Comparison of ENCODE assay signal across 25 mouse cellular contexts in the genomic region with DNA sequence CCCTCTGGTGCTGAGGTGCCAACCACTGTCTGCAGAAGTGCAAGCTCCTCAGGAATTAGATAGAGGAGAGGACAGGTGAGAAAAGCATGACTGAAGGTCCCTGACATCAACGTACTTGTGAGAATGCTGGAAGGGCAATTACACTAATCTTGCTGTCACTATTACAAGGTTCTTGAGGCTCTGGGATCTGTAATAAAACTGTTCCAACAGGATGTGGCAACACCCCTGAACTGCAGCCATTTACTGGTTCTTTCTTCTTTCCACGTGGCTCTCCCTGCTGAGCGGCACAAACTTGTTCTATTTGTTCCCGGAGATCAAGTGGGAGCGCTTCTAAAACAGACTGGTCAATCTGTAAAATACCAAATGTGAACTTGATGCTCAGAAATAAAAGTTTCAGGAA. TPM values are rescaled to one million over a fixed set of nuclear protein-coding genes. Genes with fewer than 3 reads are reported as not detected.
A peak's percentile ranks its signal among the peaks of the same experiment; 100 is the strongest.
DNase-seq lines count a peak whose midpoint lies in the region; ATAC-seq and TF ChIP-seq lines count a peak whose summit lies in the region.
"Had no signal": no experiment of that assay in that cellular context is flagged by ENCODE, and none has a peak within 500 bp of the region (broad histone marks: within the 10 kb centered on the region; RNA-seq: fewer than 3 reads in every experiment).

No protein-coding gene starts in this region.

- H3K4me1 ChIP-seq in intestine, embryonic 16.5 days (ENCODE audit: control insufficient read depth, insufficient read depth, low read length) = no peaks in the 10 kb centered on the region
- no peaks in the 10 kb centered on the region for H3K4me1 ChIP-seq in intestine, embryonic 15.5 days (replicated peaks)
- no peaks in the 10 kb centered on the region for H3K4me1 ChIP-seq in CH12.LX (ENCODE audit: control insufficient read depth in 1 of 2, insufficient read depth in 2 of 2)
- H3K4me1 ChIP-seq: heart, embryonic 15.5 days; hindbrain, embryonic 10.5 days; hindbrain, embryonic 13.5 days had no signal

- no peak for TF ChIP-seq EP300 in CH12.LX (IDR thresholded peaks at IDR 0.05; ENCODE audit: low read length)

- H3K27ac ChIP-seq in intestine, embryonic 16.5 days (ENCODE audit: low read length) = no peak overlapping the region
- no peak overlapping the region for H3K27ac ChIP-seq in intestine, embryonic 15.5 days
- H3K27ac ChIP-seq in CH12.LX (ENCODE audit: insufficient read depth, low read depth) = no peak overlapping the region
- H3K27ac ChIP-seq: heart, embryonic 15.5 days; hindbrain, embryonic 10.5 days; hindbrain, embryonic 13.5 days had no signal

- 74% methylated on average over 5 of the region's 5 CpGs for WGBS in intestine, embryonic 16.5 days
- WGBS in intestine, embryonic 15.5 days = 75% methylated on average over 5 of the region's 5 CpGs

- H3K36me3 ChIP-seq in intestine, embryonic 16.5 days (ENCODE audit: control insufficient read depth, insufficient read depth, low read length) = peaks cover 15% of the 10 kb centered on the region
- peaks cover 32% of the 10 kb centered on the region for H3K36me3 ChIP-seq in intestine, embryonic 15.5 days
- H3K36me3 ChIP-seq in CH12.LX (replicated peaks in 1 of 2; ENCODE audit: control insufficient read depth in 1 of 2, insufficient read depth in 1 of 2, low read length in 1 of 2) = peaks cover 66 to 93% of the 10 kb centered on the region in 2 experiments

- no peaks in the 10 kb centered on the region for H3K27me3 ChIP-seq in intestine, embryonic 16.5 days (replicated peaks; ENCODE audit: control insufficient read depth, insufficient read depth, low read length)
- H3K27me3 ChIP-seq in intestine, embryonic 15.5 days (replicated peaks) = no peaks in the 10 kb centered on the region
- H3K27me3 ChIP-seq in CH12.LX (replicated peaks) = no peaks in the 10 kb centered on the region
- H3K27me3 ChIP-seq: heart, embryonic 15.5 days; hindbrain, embryonic 13.5 days; Patski had no signal

- H3K9me3 ChIP-seq in intestine, embryonic 16.5 days (ENCODE audit: control insufficient read depth, low read length) = no peaks in the 10 kb centered on the region
- no peaks in the 10 kb centered on the region for H3K9me3 ChIP-seq in intestine, embryonic 15.5 days
- no peaks in the 10 kb centered on the region for H3K9me3 ChIP-seq in CH12.LX (replicated peaks; ENCODE audit: low read length)
- H3K9me3 ChIP-seq: G1E; heart, embryonic 15.5 days; hindbrain, embryonic 10.5 days; hindbrain, embryonic 13.5 days had no signal

- H3K9ac ChIP-seq in intestine, embryonic 16.5 days (ENCODE audit: low read depth, low read length) = no peak overlapping the region
- no peak overlapping the region for H3K9ac ChIP-seq in intestine, embryonic 15.5 days
- H3K9ac ChIP-seq in CH12.LX (ENCODE audit: insufficient read depth, low read depth) = no peak overlapping the region
- H3K9ac ChIP-seq: forebrain, postnatal 0 days; heart, embryonic 15.5 days; hindbrain, embryonic 13.5 days had no signal

- ATAC-seq in intestine, embryonic 16.5 days = peak; percentile 65
- ATAC-seq in intestine, embryonic 15.5 days = no peak
- ATAC-seq: forebrain, embryonic 14.5 days; forebrain, postnatal 0 days; hindbrain, embryonic 16.5 days; Patski had no signal

- H3K79me2 ChIP-seq in CH12.LX (replicated peaks; ENCODE audit: control insufficient read depth, extremely low read depth, insufficient read depth, poor library complexity, severe bottlenecking) = no peaks in the 10 kb centered on the region

- in situ Hi-C loops in CH12.LX (cut with MboI; ENCODE audit: low pct_ligation_motif_present, low pct_unique_long_range_greater_than_20kb, low sequenced_read_pairs) = no loop called here

- no peak overlapping the region for H3K4me3 ChIP-seq in intestine, embryonic 16.5 days (ENCODE audit: low read length)
- H3K4me3 ChIP-seq in intestine, embryonic 15.5 days (replicated peaks) = no peak overlapping the region
- no peak overlapping the region for H3K4me3 ChIP-seq in CH12.LX (replicated peaks in 1 of 3; ENCODE audit: low read depth in 2 of 3, low read length in 2 of 3, poor library complexity in 1 of 3)
- H3K4me3 ChIP-seq: heart, embryonic 15.5 days; hindbrain, embryonic 10.5 days; hindbrain, embryonic 13.5 days had no signal

- TF ChIP-seq POLR2A in CH12.LX (IDR thresholded peaks at IDR 0.05; ENCODE audit: low read depth, low read length) = no peak

- TF ChIP-seq RAD21 in CH12.LX (IDR thresholded peaks at IDR 0.05; ENCODE audit: low read depth, low read length) = no peak

- no peak overlapping the region for H3K4me2 ChIP-seq in intestine, embryonic 16.5 days (ENCODE audit: low read depth, low read length)
- H3K4me2 ChIP-seq in intestine, embryonic 15.5 days (replicated peaks) = no peak overlapping the region
- no peak overlapping the region for H3K4me2 ChIP-seq in CH12.LX (ENCODE audit: insufficient read depth, low read depth, poor library complexity, severe bottlenecking)
- H3K4me2 ChIP-seq: heart, embryonic 11.5 days; heart, embryonic 15.5 days; hindbrain, embryonic 13.5 days had no signal

- TF ChIP-seq CTCF in CH12.LX (conservative IDR thresholded peaks at IDR 0.05 in 1 of 2, IDR thresholded peaks at IDR 0.05 in 1 of 2; ENCODE audit: low read depth in 2 of 2, low read length in 2 of 2) = no peak

- dilution Hi-C loops in CH12.LX (cut with MboI; ENCODE audit: extremely low pct_ligation_motif_present, extremely low pct_unique_long_range_greater_than_20kb, low sequenced_read_pairs) = no loop called here

- peak; percentile 33 for DNase-seq in adrenal gland, adult 2 months
- no peak for DNase-seq in adrenal gland, adult 18-20 months (ENCODE audit: low spot score in 2 of 2)
- no peak for DNase-seq in CH12.LX (ENCODE audit: extremely low read depth)
- DNase-seq in fat pad, adult 2 months (ENCODE audit: extremely low read depth, low read depth, low spot score) = peak; percentile 67
- DNase-seq in frontal cortex, postnatal 36 days (ENCODE audit: low spot score in 2 of 2) = no peak
- no peak for DNase-seq in testis, postnatal 14 days (ENCODE audit: low spot score)
- DNase-seq: cerebellum, adult 18-20 months; cerebellum, adult 9-10 months; cerebellum, postnatal 14 days; forebrain, postnatal 0 days; gastrocnemius, postnatal 25 days; heart, postnatal 10 days; heart, postnatal 36 days; kidney, adult 11 months; kidney, adult 8-10 months had no signal

TF ChIP-seq in CH12.LX, 34 proteins besides CTCF, POLR2A, EP300 and RAD21:
- TF ChIP-seq JUN (IDR thresholded peaks at IDR 0.05; ENCODE audit: insufficient read depth, low read depth, low read length) (no peak), RCOR1 (conservative IDR thresholded peaks at IDR 0.05; ENCODE audit: low read depth, low read length) (no peak), MAX (IDR thresholded peaks at IDR 0.05; ENCODE audit: low read length) (no peak), E2F4 (IDR thresholded peaks at IDR 0.05; ENCODE audit: insufficient replicate concordance, low read depth, low read length) (no peak), POLR2AphosphoS2 (IDR thresholded peaks at IDR 0.05; ENCODE audit: low read depth, low read length) (peak; percentile 45; the same call in 1 of the 2 replicates), ETS1 (conservative IDR thresholded peaks at IDR 0.05; ENCODE audit: low read depth, low read length) (no peak), ZMIZ1 (IDR thresholded peaks at IDR 0.05; ENCODE audit: low read depth, low read length) (no peak), NRF1 (IDR thresholded peaks at IDR 0.05; ENCODE audit: low read depth, low read length) (no peak)

RNA-seq across cellular contexts. Expression of a gene that starts 57.4 kb away (rescaled TPM):
- total RNA-seq in adrenal gland, adult 2 months (2021) = 10 to 100 TPM; 43.0 to 48.3 TPM
- polyA plus RNA-seq in adrenal gland, adult 2 months (2012; rRNA removed) = 1.1 and 1.5 TPM in 2 replicates
- total RNA-seq in adrenal gland, adult 18-20 months (2021) = 10 to 100 TPM; 47.2 to 47.8 TPM
- 18.4 and 21.1 TPM in 2 replicates for polyA plus RNA-seq in intestine, embryonic 16.5 days (2015; fragmentation: Nextera tagmentation; extraction: Ambion mirVana)
- polyA plus RNA-seq in intestine, embryonic 15.5 days (2015; fragmentation: Nextera tagmentation; extraction: Ambion mirVana) = 26.2 and 28.7 TPM in 2 replicates
- total RNA-seq in CH12.LX (2012; rRNA removed) = 20.1 and 22.2 TPM in 2 replicates
- total RNA-seq in CH12.LX (2014; rRNA removed) = 23.5 and 29.8 TPM in 2 replicates
- 99.5 and 101 TPM in 2 replicates for polyA plus RNA-seq in CH12.LX (2012; ENCODE audit: insufficient read length, low read depth)

RNA-seq across cellular contexts. Expression of a gene that starts 57.5 kb away (rescaled TPM):
- 10 to 100 TPM; 67.1 to 84.1 TPM for total RNA-seq in adrenal gland, adult 2 months (2021)
- polyA plus RNA-seq in adrenal gland, adult 2 months (2012; rRNA removed) = 2.3 and 2.8 TPM in 2 replicates
- 10 to 100 TPM; 71.7 to 77.9 TPM for total RNA-seq in adrenal gland, adult 18-20 months (2021)
- polyA plus RNA-seq in intestine, embryonic 16.5 days (2015; fragmentation: Nextera tagmentation; extraction: Ambion mirVana) = 119 and 125 TPM in 2 replicates
- 130 and 146 TPM in 2 replicates for polyA plus RNA-seq in intestine, embryonic 15.5 days (2015; fragmentation: Nextera tagmentation; extraction: Ambion mirVana)
- total RNA-seq in CH12.LX (2012; rRNA removed) (44.1 and 56.7 TPM in 2 replicates), CH12.LX (2014; rRNA removed) (82.1 and 90.8 TPM in 2 replicates)
- 99.5 and 108 TPM in 2 replicates for polyA plus RNA-seq in CH12.LX (2012; ENCODE audit: insufficient read length, low read depth)

Comparison
In these comparisons a context has a peak if more than half of its experiments do, and no peak if none do; other contexts are left out.
1. DNase-seq: peak in adrenal gland, adult 2 months (single experiment) and fat pad, adult 2 months (single experiment); none in adrenal gland, adult 18-20 months (0 of 2), CH12.LX (single experiment), frontal cortex, postnatal 36 days (0 of 2) and testis, postnatal 14 days (single experiment).
2. RNA of a gene that starts 57.5 kb away (polyA plus RNA-seq): 130 to 146 TPM in intestine, embryonic 15.5 days, 119 to 125 TPM in intestine, embryonic 16.5 days and 99.5 to 108 TPM in CH12.LX; 2.3 to 2.8 TPM in adrenal gland, adult 2 months; every median in the first group is over 10 times any median in the second.